Mouse (Mus musculus): ENCODE measurements at regions not wholly inside any gene's neighbourhood (a gene's known extent, or its start where the extent isn't known, plus 50 kb on each side); places are given as distances from the start of the nearest gene placed in this dataset.

GRCm38 (mm10) chr3:147093076-147093380 lies 240.9 kb downstream of the Ttll7 start:
- TF ChIP-seq EP300 (IDR thresholded peaks at IDR 0.05; ENCODE audit: low read depth), result no peak
- no peak for TF ChIP-seq CTCF (IDR thresholded peaks at IDR 0.05; ENCODE audit: low read depth)
- Histone ChIP-seq H3K4me3 (ENCODE audit: insufficient read depth in 1 of 2, low read depth in 2 of 2, low read length in 2 of 2) (no peak overlapping the region), H3K4me2 (ENCODE audit: low read depth) (no peak overlapping the region), H3K36me3 (replicated peaks; ENCODE audit: control insufficient read depth, insufficient read depth, low read depth) (no peaks in the 10 kb centered on the region), H3K4me1 (replicated peaks; ENCODE audit: control insufficient read depth in 2 of 2, insufficient read depth in 2 of 2, low read length in 1 of 2) (no peaks in the 10 kb centered on the region), H3K27me3 (ENCODE audit: control insufficient read depth, insufficient read depth, low read length) (no peaks in the 10 kb centered on the region), H3K9me3 (ENCODE audit: control insufficient read depth, low read length) (no peaks in the 10 kb centered on the region), H3K27ac (no peak overlapping the region), H3K9ac (replicated peaks) (no peak overlapping the region)
- ATAC-seq (ENCODE audit: insufficient read depth) (no peak), DNase-seq (ENCODE audit: low read depth in 3 of 3, low spot score in 3 of 3) (no peak)
- WGBS (ENCODE audit: insufficient replicate concordance), result 82% methylated on average over 5 of the region's 5 CpGs

- ATAC-seq (ENCODE audit: insufficient read depth) (no peak), DNase-seq (ENCODE audit: low read depth in 3 of 3, low spot score in 3 of 3) (no peak)
- no peak overlapping the region for H3K4me2 ChIP-seq (ENCODE audit: low read depth)
- H3K4me1 ChIP-seq (replicated peaks; ENCODE audit: control insufficient read depth in 2 of 2, insufficient read depth in 2 of 2, low read length in 1 of 2), result no peaks in the 10 kb centered on the region
- no peak for TF ChIP-seq CTCF (IDR thresholded peaks at IDR 0.05; ENCODE audit: low read depth)
- TF ChIP-seq EP300 (IDR thresholded peaks at IDR 0.05; ENCODE audit: low read depth), result no peak
- H3K4me3 ChIP-seq (ENCODE audit: insufficient read depth in 1 of 2, low read depth in 2 of 2, low read length in 2 of 2), result no peak overlapping the region
- WGBS (ENCODE audit: insufficient replicate concordance), result 48% methylated on average over 9 of the region's 9 CpGs
- no peak overlapping the region for H3K9ac ChIP-seq (replicated peaks)
- H3K27ac ChIP-seq, result no peak overlapping the region
- no peaks in the 10 kb centered on the region for H3K36me3 ChIP-seq (replicated peaks; ENCODE audit: control insufficient read depth, insufficient read depth, low read depth)
- no peaks in the 10 kb centered on the region for H3K27me3 ChIP-seq (ENCODE audit: control insufficient read depth, insufficient read depth, low read length)
- H3K9me3 ChIP-seq (ENCODE audit: control insufficient read depth, low read length), result no peaks in the 10 kb centered on the region
Observed at GRCm38 (mm10) chr3:147096179-147096578, 244.0 kb downstream of the Ttll7 start.

GRCm38 (mm10) chr3:147098065-147098580 lies 246.0 kb downstream of the Ttll7 start:
- Histone ChIP-seq H3K9ac (replicated peaks) (no peak overlapping the region), H3K27ac (no peak overlapping the region), H3K36me3 (replicated peaks; ENCODE audit: control insufficient read depth, insufficient read depth, low read depth) (no peaks in the 10 kb centered on the region), H3K4me3 (ENCODE audit: insufficient read depth in 1 of 2, low read depth in 2 of 2, low read length in 2 of 2) (no peak overlapping the region), H3K27me3 (ENCODE audit: control insufficient read depth, insufficient read depth, low read length) (no peaks in the 10 kb centered on the region), H3K4me2 (ENCODE audit: low read depth) (no peak overlapping the region), H3K9me3 (ENCODE audit: control insufficient read depth, low read length) (no peaks in the 10 kb centered on the region), H3K4me1 (replicated peaks; ENCODE audit: control insufficient read depth in 2 of 2, insufficient read depth in 2 of 2, low read length in 1 of 2) (no peaks in the 10 kb centered on the region)
- DNase-seq (ENCODE audit: low read depth in 3 of 3, low spot score in 3 of 3), result no peak
- 47% methylated on average over 15 of the region's 15 CpGs for WGBS (ENCODE audit: insufficient replicate concordance)
- TF ChIP-seq EP300 (IDR thresholded peaks at IDR 0.05; ENCODE audit: low read depth) (no peak), CTCF (IDR thresholded peaks at IDR 0.05; ENCODE audit: low read depth) (no peak)
- ATAC-seq (ENCODE audit: insufficient read depth), result no peak

GRCm38 (mm10) chr3:147098611-147099010 lies 246.4 kb downstream of the Ttll7 start:
- TF ChIP-seq EP300 (IDR thresholded peaks at IDR 0.05; ENCODE audit: low read depth), result no peak
- no peak for TF ChIP-seq CTCF (IDR thresholded peaks at IDR 0.05; ENCODE audit: low read depth)
- ATAC-seq (ENCODE audit: insufficient read depth), result no peak

GRCm38 (mm10) chr3:147099143-147099713 lies 247.1 kb downstream of the Ttll7 start:
- Histone ChIP-seq H3K4me3 (ENCODE audit: insufficient read depth in 1 of 2, low read depth in 2 of 2, low read length in 2 of 2) (no peak overlapping the region), H3K27me3 (ENCODE audit: control insufficient read depth, insufficient read depth, low read length) (no peaks in the 10 kb centered on the region), H3K9me3 (ENCODE audit: control insufficient read depth, low read length) (no peaks in the 10 kb centered on the region), H3K27ac (no peak overlapping the region), H3K4me2 (ENCODE audit: low read depth) (no peak overlapping the region), H3K4me1 (replicated peaks; ENCODE audit: control insufficient read depth in 2 of 2, insufficient read depth in 2 of 2, low read length in 1 of 2) (no peaks in the 10 kb centered on the region), H3K9ac (replicated peaks) (no peak overlapping the region), H3K36me3 (replicated peaks; ENCODE audit: control insufficient read depth, insufficient read depth, low read depth) (no peaks in the 10 kb centered on the region)
- DNase-seq (ENCODE audit: low read depth in 3 of 3, low spot score in 3 of 3) (no peak), ATAC-seq (ENCODE audit: insufficient read depth) (no peak)
- TF ChIP-seq CTCF (IDR thresholded peaks at IDR 0.05; ENCODE audit: low read depth) (no peak), EP300 (IDR thresholded peaks at IDR 0.05; ENCODE audit: low read depth) (no peak)
- WGBS (ENCODE audit: insufficient replicate concordance), result 32% methylated on average over 12 of the region's 12 CpGs

More at GRCm38 (mm10) chr3:147098611-147099010, 246.4 kb downstream of the Ttll7 start:
- Histone ChIP-seq H3K9me3 (ENCODE audit: control insufficient read depth, low read length) (no peaks in the 10 kb centered on the region), H3K27ac (no peak overlapping the region), H3K4me1 (replicated peaks; ENCODE audit: control insufficient read depth in 2 of 2, insufficient read depth in 2 of 2, low read length in 1 of 2) (no peaks in the 10 kb centered on the region), H3K36me3 (replicated peaks; ENCODE audit: control insufficient read depth, insufficient read depth, low read depth) (no peaks in the 10 kb centered on the region), H3K4me2 (ENCODE audit: low read depth) (no peak overlapping the region), H3K27me3 (ENCODE audit: control insufficient read depth, insufficient read depth, low read length) (no peaks in the 10 kb centered on the region), H3K4me3 (ENCODE audit: insufficient read depth in 1 of 2, low read depth in 2 of 2, low read length in 2 of 2) (no peak overlapping the region), H3K9ac (replicated peaks) (no peak overlapping the region)
- DNase-seq (ENCODE audit: low read depth in 3 of 3, low spot score in 3 of 3), result no peak
- WGBS (ENCODE audit: insufficient replicate concordance), result 39% methylated on average over 6 of the region's 6 CpGs
